Mouse (Mus musculus): Measurements from ENCODE around the gene Rbm24. TPM values are rescaled to one million over a fixed set of nuclear protein-coding genes. Genes with fewer than 3 reads are reported as not detected.

Rbm24 gene
- 0.65 TPM in 1 of 2 replicates, not detected in the other for total RNA-seq (2017)

GRCm38 (mm10) chr13:46418141-46418601, at the start of gene Rbm24:
Gene Rbm24 (plus strand): TSS chr13:46418434.
- peak; percentile 22 to 25; a peak in 2 of 4 replicates for ATAC-seq (replicated peaks in 1 of 2; ENCODE audit: insufficient read depth in 1 of 2, low FRiP score in 2 of 2, low TSS enrichment in 1 of 2, low read depth in 1 of 2, poor library complexity in 2 of 2, severe bottlenecking in 2 of 2)

GRCm38 (mm10) chr13:46372884-46373283, 45.4 kb upstream of the Rbm24 start:
- ATAC-seq (replicated peaks in 1 of 2; ENCODE audit: insufficient read depth in 1 of 2, low FRiP score in 2 of 2, low TSS enrichment in 1 of 2, low read depth in 1 of 2, poor library complexity in 2 of 2, severe bottlenecking in 2 of 2): no peak

- ATAC-seq (replicated peaks in 1 of 2; ENCODE audit: insufficient read depth in 1 of 2, low FRiP score in 2 of 2, low TSS enrichment in 1 of 2, low read depth in 1 of 2, poor library complexity in 2 of 2, severe bottlenecking in 2 of 2): no peak
Observed at GRCm38 (mm10) chr13:46375371-46375770, 42.9 kb upstream of the Rbm24 start.

- ATAC-seq (replicated peaks in 1 of 2; ENCODE audit: insufficient read depth in 1 of 2, low FRiP score in 2 of 2, low TSS enrichment in 1 of 2, low read depth in 1 of 2, poor library complexity in 2 of 2, severe bottlenecking in 2 of 2): no peak
Observed at GRCm38 (mm10) chr13:46387396-46387795, 30.8 kb upstream of the Rbm24 start.

- ATAC-seq (replicated peaks in 1 of 2; ENCODE audit: insufficient read depth in 1 of 2, low FRiP score in 2 of 2, low TSS enrichment in 1 of 2, low read depth in 1 of 2, poor library complexity in 2 of 2, severe bottlenecking in 2 of 2): no peak
Observed at GRCm38 (mm10) chr13:46391654-46392053, 26.6 kb upstream of the Rbm24 start.

- no peak; a peak in 1 of 4 replicates for ATAC-seq (replicated peaks in 1 of 2; ENCODE audit: insufficient read depth in 1 of 2, low FRiP score in 2 of 2, low TSS enrichment in 1 of 2, low read depth in 1 of 2, poor library complexity in 2 of 2, severe bottlenecking in 2 of 2)
Observed at GRCm38 (mm10) chr13:46392893-46393292, 25.3 kb upstream of the Rbm24 start.

GRCm38 (mm10) chr13:46393936-46394335, 24.3 kb upstream of the Rbm24 start:
- no peak for ATAC-seq (replicated peaks in 1 of 2; ENCODE audit: insufficient read depth in 1 of 2, low FRiP score in 2 of 2, low TSS enrichment in 1 of 2, low read depth in 1 of 2, poor library complexity in 2 of 2, severe bottlenecking in 2 of 2)

- peak; percentile 56 to 91 for ATAC-seq (replicated peaks in 1 of 2; ENCODE audit: insufficient read depth in 1 of 2, low FRiP score in 2 of 2, low TSS enrichment in 1 of 2, low read depth in 1 of 2, poor library complexity in 2 of 2, severe bottlenecking in 2 of 2)
Observed at GRCm38 (mm10) chr13:46397235-46397634, 21.0 kb upstream of the Rbm24 start.

- no peak for ATAC-seq (replicated peaks in 1 of 2; ENCODE audit: insufficient read depth in 1 of 2, low FRiP score in 2 of 2, low TSS enrichment in 1 of 2, low read depth in 1 of 2, poor library complexity in 2 of 2, severe bottlenecking in 2 of 2)
Observed at GRCm38 (mm10) chr13:46407151-46407550, 11.1 kb upstream of the Rbm24 start.

- no peak for ATAC-seq (replicated peaks in 1 of 2; ENCODE audit: insufficient read depth in 1 of 2, low FRiP score in 2 of 2, low TSS enrichment in 1 of 2, low read depth in 1 of 2, poor library complexity in 2 of 2, severe bottlenecking in 2 of 2)
Observed at GRCm38 (mm10) chr13:46412247-46412646, 6.0 kb upstream of the Rbm24 start.

- no peak for ATAC-seq (replicated peaks in 1 of 2; ENCODE audit: insufficient read depth in 1 of 2, low FRiP score in 2 of 2, low TSS enrichment in 1 of 2, low read depth in 1 of 2, poor library complexity in 2 of 2, severe bottlenecking in 2 of 2)
Observed at GRCm38 (mm10) chr13:46413588-46413987, 4.6 kb upstream of the Rbm24 start.

- no peak for ATAC-seq (replicated peaks in 1 of 2; ENCODE audit: insufficient read depth in 1 of 2, low FRiP score in 2 of 2, low TSS enrichment in 1 of 2, low read depth in 1 of 2, poor library complexity in 2 of 2, severe bottlenecking in 2 of 2)
Observed at GRCm38 (mm10) chr13:46414050-46414449, 4.2 kb upstream of the Rbm24 start.

GRCm38 (mm10) chr13:46416021-46416420, 2.2 kb upstream of the Rbm24 start:
- ATAC-seq (replicated peaks in 1 of 2; ENCODE audit: insufficient read depth in 1 of 2, low FRiP score in 2 of 2, low TSS enrichment in 1 of 2, low read depth in 1 of 2, poor library complexity in 2 of 2, severe bottlenecking in 2 of 2): no peak

GRCm38 (mm10) chr13:46417594-46417993, 640 bp upstream of the Rbm24 start:
- ATAC-seq (replicated peaks in 1 of 2; ENCODE audit: insufficient read depth in 1 of 2, low FRiP score in 2 of 2, low TSS enrichment in 1 of 2, low read depth in 1 of 2, poor library complexity in 2 of 2, severe bottlenecking in 2 of 2): no peak

- 0 out of 4 replicates have a peak, but pooled peaks of 1 of the 2 experiments have one; percentile 12 for ATAC-seq (replicated peaks in 1 of 2; ENCODE audit: insufficient read depth in 1 of 2, low FRiP score in 2 of 2, low TSS enrichment in 1 of 2, low read depth in 1 of 2, poor library complexity in 2 of 2, severe bottlenecking in 2 of 2)
Observed at GRCm38 (mm10) chr13:46418731-46419545, 704 bp downstream of the Rbm24 start.

GRCm38 (mm10) chr13:46419648-46420047, 1.4 kb downstream of the Rbm24 start:
- no peak for ATAC-seq (replicated peaks in 1 of 2; ENCODE audit: insufficient read depth in 1 of 2, low FRiP score in 2 of 2, low TSS enrichment in 1 of 2, low read depth in 1 of 2, poor library complexity in 2 of 2, severe bottlenecking in 2 of 2)

GRCm38 (mm10) chr13:46420095-46420494, 1.9 kb downstream of the Rbm24 start:
- no peak for ATAC-seq (replicated peaks in 1 of 2; ENCODE audit: insufficient read depth in 1 of 2, low FRiP score in 2 of 2, low TSS enrichment in 1 of 2, low read depth in 1 of 2, poor library complexity in 2 of 2, severe bottlenecking in 2 of 2)

- no peak for ATAC-seq (replicated peaks in 1 of 2; ENCODE audit: insufficient read depth in 1 of 2, low FRiP score in 2 of 2, low TSS enrichment in 1 of 2, low read depth in 1 of 2, poor library complexity in 2 of 2, severe bottlenecking in 2 of 2)
Observed at GRCm38 (mm10) chr13:46423805-46424204, 5.6 kb downstream of the Rbm24 start.

- ATAC-seq (replicated peaks in 1 of 2; ENCODE audit: insufficient read depth in 1 of 2, low FRiP score in 2 of 2, low TSS enrichment in 1 of 2, low read depth in 1 of 2, poor library complexity in 2 of 2, severe bottlenecking in 2 of 2): no peak
Observed at GRCm38 (mm10) chr13:46424376-46424775, 6.1 kb downstream of the Rbm24 start.

Data from hematopoietic stem cell, adult 5-6 weeks (primary cell).